Mouse (Mus musculus) liver, embryonic 16.5 days (tissue): ENCODE results near the gene Mecp2. TPM values are rescaled to one million over a fixed set of nuclear protein-coding genes. Genes with fewer than 3 reads are reported as not detected.

Source experiments
- ATAC-seq: fragments of 200-750 bp; cut with Nextera tagmentation; 2 replicates; pipeline ENCODE4 v1.8.0; 2017; ENCODE audit warnings: low read depth, mild to moderate bottlenecking, moderate number of reproducible peaks, moderate library complexity
- H3K27ac ChIP-seq: fragments of 300-500 bp; sonication (generic); 2 replicates; pipeline ENCODE4 v1.5.1; 2014; ENCODE audit warnings: mild to moderate bottlenecking, low read length
- H3K27me3 ChIP-seq: fragments of 300-500 bp; sonication (generic); 2 replicates; pipeline ENCODE4 v1.6.1; 2014; ENCODE audit warnings: low read depth, low read length, mixed read lengths; ENCODE audit not compliant: control insufficient read depth, insufficient read depth
- H3K36me3 ChIP-seq: fragments of 300-500 bp; sonication (generic); 2 replicates; pipeline ENCODE4 v1.6.1; 2014; ENCODE audit warnings: mild to moderate bottlenecking; ENCODE audit not compliant: control insufficient read depth, insufficient read depth
- H3K4me1 ChIP-seq: fragments of 300-500 bp; sonication (generic); 2 replicates; pipeline ENCODE4 v1.6.1; 2014; ENCODE audit warnings: low read depth, low read length, mixed read lengths; ENCODE audit not compliant: control insufficient read depth
- H3K4me2 ChIP-seq: fragments of 300-500 bp; sonication (generic); 2 replicates; pipeline ENCODE4 v1.6.1; 2014; ENCODE audit warnings: low read depth, low read length, mixed read lengths
- H3K4me3 ChIP-seq: fragments of 300-500 bp; sonication (generic); 2 replicates; pipeline ENCODE4 v1.5.1; 2014; ENCODE audit warnings: low read depth, mild to moderate bottlenecking, low read length
- H3K9ac ChIP-seq: fragments of 300-500 bp; sonication (generic); 2 replicates; pipeline ENCODE4 v1.6.1; 2014; ENCODE audit warnings: low read depth, low read length
- H3K9me3 ChIP-seq: fragments of 300-500 bp; sonication (generic); replicated peaks from 2 replicates; pipeline ENCODE4 v1.6.1; 2016; ENCODE audit warnings: low read length; ENCODE audit not compliant: control insufficient read depth
- WGBS: fragments of 180-500 bp; shearing (Covaris S2); extraction: QIAGEN DNeasy Blood & Tissue Kit; methylation state at CpG from one replicate; pipeline ENCODE4 v1.1.7; 2014; ENCODE audit not compliant: insufficient replicate concordance; 5-methylcytosine and 5-hydroxymethylcytosine counted together
- microRNA counts: library from miRNA; unstranded; fragments of <30 nt; microRNA quantifications from one replicate; lab custom pipeline; 2016
- microRNA-seq: library from miRNA; unstranded; fragments of <30 nt; microRNA quantifications from one replicate; pipeline ENCODE4, GENCODE M21; 2016
- polyA plus RNA-seq: library from polyadenylated mRNA; unstranded; fragments of >200 nt; fragmentation: Nextera tagmentation; extraction: Ambion mirVana; gene quantifications from 2 replicates; pipeline ENCODE4 v1.2.1, GENCODE M21; 2015

Gene Mecp2
- polyA plus RNA-seq, 1 experiment from 2014 or later: 5.5 TPM

DNA sequence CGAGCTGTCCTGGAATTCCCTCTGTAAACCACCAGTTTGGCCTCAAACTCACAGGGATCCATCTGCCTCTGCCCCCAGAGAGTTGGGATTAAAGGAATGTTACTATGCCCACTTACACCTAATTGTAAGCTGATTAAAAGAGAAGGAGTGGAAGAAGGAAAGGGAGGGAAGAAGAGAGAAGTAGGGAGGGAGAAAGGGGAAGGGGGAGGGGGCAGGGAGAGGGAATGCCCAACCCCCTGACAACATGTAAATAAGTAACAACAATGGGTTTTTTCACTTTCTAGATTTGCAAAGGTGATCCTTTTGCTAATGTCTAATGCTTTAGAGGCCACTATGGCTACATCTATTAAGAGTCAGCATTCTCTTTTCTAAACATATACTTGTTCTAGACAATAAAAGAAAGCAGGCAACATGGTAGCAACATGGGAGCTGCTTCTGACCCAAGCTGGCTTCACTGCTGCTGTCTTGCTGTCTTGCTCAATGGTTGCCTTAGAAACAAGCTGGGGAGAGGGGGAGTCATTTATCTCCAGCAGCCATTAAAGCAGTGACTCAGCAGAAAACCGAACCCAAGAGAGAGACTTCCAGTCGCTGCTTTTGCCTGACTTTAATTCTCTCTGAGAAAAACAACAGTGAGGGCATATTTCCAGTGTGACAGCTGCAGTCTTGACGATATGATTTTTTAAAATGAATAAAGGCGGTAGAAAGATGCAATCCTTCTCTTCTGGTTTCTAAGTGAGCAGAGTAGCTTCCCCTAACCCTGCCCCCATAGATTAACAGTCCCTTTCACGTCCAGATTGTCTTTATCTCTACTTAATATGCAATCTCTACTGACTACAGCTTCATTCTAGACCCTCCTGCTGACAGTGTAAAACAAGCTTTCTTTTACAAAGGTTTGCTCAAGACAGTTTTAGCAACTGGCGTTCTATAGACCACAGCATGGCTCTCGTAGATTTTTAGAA is 136.0 kb downstream of the Mecp2 start:
- Histone ChIP-seq H3K27me3 (no peaks in the 10 kb centered on the region), H3K9me3 (no peaks in the 10 kb centered on the region), H3K9ac (peak overlapping the region; percentile 28; the same call in 1 of the 2 replicates), H3K4me3 (0 out of 2 replicates have a peak overlapping the region, but pooled peaks have one; percentile 14), H3K27ac (peak overlapping the region; percentile 92), H3K36me3 (no peaks in the 10 kb centered on the region), H3K4me2 (peak overlapping the region; percentile 50), H3K4me1 (peaks cover 20% of the 10 kb centered on the region)
- ATAC-seq: peak; percentile 95
- 24% methylated on average over 8 of the region's 8 CpGs for WGBS

DNA sequence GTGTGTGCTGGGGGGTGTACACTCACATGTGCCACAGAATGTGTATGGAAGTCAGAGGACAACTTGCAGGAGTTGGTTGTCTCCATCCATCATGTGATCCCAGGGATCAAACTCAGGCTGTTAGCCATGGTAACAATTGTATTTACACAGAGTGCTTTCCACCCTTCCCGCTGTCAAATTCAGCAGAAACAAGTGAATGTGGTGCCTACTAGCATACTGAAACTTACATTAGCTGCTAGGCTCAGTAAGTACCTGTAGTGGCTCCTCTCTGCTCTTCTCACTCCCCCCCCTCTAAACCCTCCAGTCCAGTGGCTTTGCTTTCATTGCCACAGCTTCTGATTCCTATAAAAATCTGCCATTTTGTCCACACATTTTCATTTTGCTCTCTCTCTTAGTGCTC is 157.4 kb downstream of the Mecp2 start:
- H3K4me1 ChIP-seq: no peaks in the 10 kb centered on the region
- 58% methylated on average over 1 of the region's 1 CpGs for WGBS
- no peak overlapping the region for H3K4me2 ChIP-seq
- no peak overlapping the region for H3K4me3 ChIP-seq
- no peak overlapping the region for H3K9ac ChIP-seq
- no peaks in the 10 kb centered on the region for H3K36me3 ChIP-seq
- no peak for ATAC-seq
- no peaks in the 10 kb centered on the region for H3K9me3 ChIP-seq
- no peaks in the 10 kb centered on the region for H3K27me3 ChIP-seq
- H3K27ac ChIP-seq: no peak overlapping the region

MicroRNAs encoded within 50 kb of the gene (microRNA counts, 519-probe panel; counts per million panel counts)
- microRNA mmu-miR-718 (lab: Ali Mortazavi, UCI): 1,343 counts per million, percentile 10 among the panel's probes with 10 or more counts

Small RNA genes lying within 50 kb of the gene (microRNA-seq; reads per million reads assigned to microRNA genes)
- gene Mir5132 (1.7 reads per million), gene Mir718 (not detected)

Other genes starting within 250 kb of the Mecp2 start
- gene Avpr2, start 243.3 kb downstream of the Mecp2 start, polyA plus RNA-seq: 0.08 and 0.25 TPM in 2 replicates
- 0.16 and 0.35 TPM in 2 replicates for gene L1cam, start 239.3 kb downstream of the Mecp2 start, polyA plus RNA-seq
- gene Arhgap4, start 213.5 kb downstream of the Mecp2 start, polyA plus RNA-seq: 6.6 and 7.7 TPM in 2 replicates
- gene Naa10, start 213.4 kb downstream of the Mecp2 start, polyA plus RNA-seq: 69.0 and 70.6 TPM in 2 replicates
- 21.3 and 24.6 TPM in 2 replicates for gene Renbp, start 204.5 kb downstream of the Mecp2 start, polyA plus RNA-seq
- 28.0 and 31.1 TPM in 2 replicates for gene Hcfc1, start 169.0 kb downstream of the Mecp2 start, polyA plus RNA-seq
- 19.9 and 25.7 TPM in 2 replicates for gene Irak1, start 111.4 kb downstream of the Mecp2 start, polyA plus RNA-seq
- not detected in 2 replicates for gene Opn1mw, start 7.9 kb downstream of the Mecp2 start, polyA plus RNA-seq
- not detected in 2 replicates for gene Tex28, start 32.5 kb upstream of the Mecp2 start, polyA plus RNA-seq
- not detected in 2 replicates for gene Tktl1, start 41.9 kb upstream of the Mecp2 start, polyA plus RNA-seq
- gene Flna, start 114.5 kb upstream of the Mecp2 start, polyA plus RNA-seq: 42.7 and 53.3 TPM in 2 replicates
- 7.4 and 7.7 TPM in 2 replicates for gene Emd, start 119.3 kb upstream of the Mecp2 start, polyA plus RNA-seq
- gene Rpl10, start 135.4 kb upstream of the Mecp2 start, polyA plus RNA-seq: 375 and 448 TPM in 2 replicates
- gene Taz, start 146.5 kb upstream of the Mecp2 start, polyA plus RNA-seq: 27.8 and 30.2 TPM in 2 replicates
- 22.0 and 23.6 TPM in 2 replicates for gene Dnase1l1, start 147.0 kb upstream of the Mecp2 start, polyA plus RNA-seq
- 79.2 and 79.8 TPM in 2 replicates for gene Atp6ap1, start 161.7 kb upstream of the Mecp2 start, polyA plus RNA-seq
- gene Gdi1, start 169.6 kb upstream of the Mecp2 start, polyA plus RNA-seq: 57.2 and 63.5 TPM in 2 replicates
- 25.0 and 30.2 TPM in 2 replicates for gene Fam50a, start 177.7 kb upstream of the Mecp2 start, polyA plus RNA-seq
- 1.2 and 1.5 TPM in 2 replicates for gene Plxna3, start 193.7 kb upstream of the Mecp2 start, polyA plus RNA-seq
- 35.8 and 42.0 TPM in 2 replicates for gene Lage3, start 218.3 kb upstream of the Mecp2 start, polyA plus RNA-seq
- gene Ubl4a, start 237.9 kb upstream of the Mecp2 start, polyA plus RNA-seq: 37.1 and 39.3 TPM in 2 replicates
- 6.1 TPM in 2 replicates for gene Slc10a3, start 238.0 kb upstream of the Mecp2 start, polyA plus RNA-seq